Mouse (Mus musculus) ES-Bruce4 (cell line): Measurements from ENCODE around the gene Rhbdl2.

Experiments
- CTCF ChIP-seq: IDR thresholded peaks from one replicate; pipeline ENCODE4 v1.8.1; 2011; ENCODE audit warnings: low read depth, low read length
- POLR2A ChIP-seq: IDR thresholded peaks from one replicate; pipeline ENCODE4 v1.8.1; 2011; ENCODE audit warnings: low read length; ENCODE audit not compliant: insufficient read depth

GRCm38 (mm10) chr4:123738708-123739107 is 49.0 kb upstream of the Rhbdl2 start:
- TF ChIP-seq CTCF (no peak), POLR2A (no peak)
